Mouse (Mus musculus) urinary bladder, postnatal 10 days (tissue): Measurements from ENCODE around the gene Arhgef19.

Experiments used
- DNase-seq: peaks from one replicate; pipeline ENCODE4 v3.0.0; 2022; ENCODE audit warnings: low spot score

The Arhgef19 gene

GRCm38 (mm10) chr4:141284486-141284885, 45.2 kb downstream of the Arhgef19 start:
- no peak for DNase-seq

- DNase-seq: no peak
These were observed 45.8 kb downstream of the Arhgef19 start for GRCm38 (mm10) chr4:141285128-141285527.

- no peak for DNase-seq
These were observed 47.7 kb downstream of the Arhgef19 start for GRCm38 (mm10) chr4:141286860-141287517.

- no peak for DNase-seq
These were observed 48.3 kb downstream of the Arhgef19 start for GRCm38 (mm10) chr4:141287518-141288004.

GRCm38 (mm10) chr4:141288152-141288551, 48.9 kb downstream of the Arhgef19 start:
- no peak for DNase-seq

- no peak for DNase-seq
These were observed 52.5 kb downstream of the Arhgef19 start for GRCm38 (mm10) chr4:141291571-141292375.

GRCm38 (mm10) chr4:141295774-141296186, 56.5 kb downstream of the Arhgef19 start:
- DNase-seq: no peak

GRCm38 (mm10) chr4:141297934-141298333, 58.6 kb downstream of the Arhgef19 start:
- no peak for DNase-seq

- no peak for DNase-seq
These were observed 60.1 kb downstream of the Arhgef19 start for GRCm38 (mm10) chr4:141299356-141299755.

GRCm38 (mm10) chr4:141300196-141300595, 60.9 kb downstream of the Arhgef19 start:
- DNase-seq: no peak

GRCm38 (mm10) chr4:141301116-141301553, 61.8 kb downstream of the Arhgef19 start, which contains the start of gene Epha2:
Gene Epha2, plus strand, starts transcription at chr4:141301240.
- DNase-seq: peak; percentile 82

GRCm38 (mm10) chr4:141301591-141302427, 62.5 kb downstream of the Arhgef19 start:
- DNase-seq: no peak

GRCm38 (mm10) chr4:141302428-141303401, 63.4 kb downstream of the Arhgef19 start:
- DNase-seq: no peak

GRCm38 (mm10) chr4:141303402-141304222, 64.3 kb downstream of the Arhgef19 start:
- DNase-seq: no peak

- no peak for DNase-seq
These were observed 64.9 kb downstream of the Arhgef19 start for GRCm38 (mm10) chr4:141304223-141304611.

GRCm38 (mm10) chr4:141306057-141306456, 66.8 kb downstream of the Arhgef19 start:
- no peak for DNase-seq
